Comparison of ENCODE assay signal across 8 mouse cellular contexts in genomic region chr15:102002646-102003488, GRCm38 (mm10). TPM values are rescaled to one million over a fixed set of nuclear protein-coding genes. Genes with fewer than 3 reads are reported as not detected.
DNase-seq lines count a peak whose midpoint lies in the region; ATAC-seq and TF ChIP-seq lines count a peak whose summit lies in the region.

No protein-coding gene starts in this region.

- TF ChIP-seq POLR2A in liver, adult 2 months (IDR thresholded peaks at IDR 0.05; ENCODE audit: extremely low read depth, insufficient read depth, low read length), result no peak

- H3K36me3 ChIP-seq in forebrain, embryonic 10.5 days (replicated peaks), result no peaks in the 10 kb centered on the region
- no peaks in the 10 kb centered on the region for H3K36me3 ChIP-seq in hindbrain, embryonic 14.5 days (replicated peaks; ENCODE audit: control insufficient read depth, insufficient read depth)
- H3K36me3 ChIP-seq in liver, adult 2 months (ENCODE audit: control insufficient read depth, insufficient read depth, low read length), result peaks cover 18% of the 10 kb centered on the region
- no peaks in the 10 kb centered on the region for H3K36me3 ChIP-seq in midbrain, embryonic 15.5 days (replicated peaks)

- no peaks in the 10 kb centered on the region for H3K79me2 ChIP-seq in liver, adult 2 months (ENCODE audit: control insufficient read depth, insufficient read depth, low read length)

- H3K27ac ChIP-seq in forebrain, embryonic 10.5 days, result peak overlapping the region; percentile 82
- H3K27ac ChIP-seq in hindbrain, embryonic 14.5 days, result no peak overlapping the region
- H3K27ac ChIP-seq in liver, adult 2 months (replicated peaks; ENCODE audit: insufficient read depth, low read depth, low read length), result peak overlapping the region; percentile 72
- no peak overlapping the region for H3K27ac ChIP-seq in midbrain, embryonic 15.5 days

- DNase-seq in urinary bladder, postnatal 14 days (ENCODE audit: low spot score), result peak; percentile 79
- no peak for DNase-seq in urinary bladder, adult 2 months (ENCODE audit: low spot score)
- DNase-seq in forebrain, embryonic 10.5 days (ENCODE audit: extremely low spot score, low spot score), result peak; percentile 78
- DNase-seq in hindbrain, embryonic 14.5 days (ENCODE audit: low spot score), result no peak
- DNase-seq in liver, adult 2 months (ENCODE audit: extremely low read depth, low read depth, low spot score), result peak; percentile 97
- DNase-seq in left cerebral cortex, postnatal 25 days (ENCODE audit: low spot score in 2 of 2), result no peak
- no peak for DNase-seq in layer of hippocampus, postnatal 14 days (ENCODE audit: low spot score in 2 of 2)

- peak overlapping the region; percentile 42; the same call in 1 of the 2 replicates for H3K9ac ChIP-seq in hindbrain, embryonic 14.5 days
- peak overlapping the region; percentile 60 for H3K9ac ChIP-seq in liver, adult 2 months (ENCODE audit: low read depth, low read length)
- H3K9ac ChIP-seq in midbrain, embryonic 15.5 days, result no peak overlapping the region

- peak overlapping the region; percentile 53 for H3K4me3 ChIP-seq in forebrain, embryonic 10.5 days
- peak overlapping the region; percentile 14 for H3K4me3 ChIP-seq in hindbrain, embryonic 14.5 days (replicated peaks; ENCODE audit: low read length)
- H3K4me3 ChIP-seq in liver, adult 2 months (ENCODE audit: insufficient read depth, low read depth, low read length), result peak overlapping the region; percentile 78
- peak overlapping the region; percentile 12; the same call in 1 of the 2 replicates for H3K4me3 ChIP-seq in midbrain, embryonic 15.5 days

- peaks cover 50% of the 10 kb centered on the region for H3K4me1 ChIP-seq in forebrain, embryonic 10.5 days
- peaks cover 21% of the 10 kb centered on the region for H3K4me1 ChIP-seq in hindbrain, embryonic 14.5 days (replicated peaks; ENCODE audit: control insufficient read depth, insufficient read depth, low read length)
- peaks cover 4% of the 10 kb centered on the region; the same call in 1 of the 2 replicates for H3K4me1 ChIP-seq in liver, adult 2 months (ENCODE audit: control insufficient read depth, insufficient read depth, low read length)
- H3K4me1 ChIP-seq in midbrain, embryonic 15.5 days, result peaks cover 8% of the 10 kb centered on the region

- H3K9me3 ChIP-seq in forebrain, embryonic 10.5 days, result no peaks in the 10 kb centered on the region
- no peaks in the 10 kb centered on the region for H3K9me3 ChIP-seq in hindbrain, embryonic 14.5 days (ENCODE audit: control insufficient read depth, low read length)
- no peaks in the 10 kb centered on the region for H3K9me3 ChIP-seq in midbrain, embryonic 15.5 days

- H3K27me3 ChIP-seq in forebrain, embryonic 10.5 days (ENCODE audit: poor library complexity, severe bottlenecking), result peaks cover 92% of the 10 kb centered on the region
- H3K27me3 ChIP-seq in hindbrain, embryonic 14.5 days (ENCODE audit: control insufficient read depth, insufficient read depth, low read length), result peaks cover 54% of the 10 kb centered on the region
- no peaks in the 10 kb centered on the region for H3K27me3 ChIP-seq in liver, adult 2 months (ENCODE audit: control insufficient read depth, insufficient read depth, low read length)
- H3K27me3 ChIP-seq in midbrain, embryonic 15.5 days (replicated peaks), result peaks cover 64% of the 10 kb centered on the region

- peak overlapping the region; percentile 47 for H3K4me2 ChIP-seq in hindbrain, embryonic 14.5 days (replicated peaks)
- H3K4me2 ChIP-seq in midbrain, embryonic 15.5 days, result peak overlapping the region; percentile 45

- intact Hi-C loops in left cerebral cortex, postnatal 25 days (cut with DNase I), result no loop called here

- no peak for TF ChIP-seq CTCF in liver, adult 2 months (IDR thresholded peaks at IDR 0.05; ENCODE audit: low read depth, low read length)

- ATAC-seq in hindbrain, embryonic 14.5 days (ENCODE audit: low FRiP score), result no peak
- ATAC-seq in midbrain, embryonic 15.5 days (replicated peaks), result no peak

- 2% methylated on average over 34 of the region's 34 CpGs for WGBS in forebrain, embryonic 10.5 days
- 3% methylated on average over 34 of the region's 34 CpGs for WGBS in hindbrain, embryonic 14.5 days
- 3% methylated on average over 34 of the region's 34 CpGs for WGBS in liver, adult 2 months
- 4% methylated on average over 34 of the region's 34 CpGs for WGBS in midbrain, embryonic 15.5 days

RNA-seq across cellular contexts. Expression of gene Krt8, which starts 1.4 kb away (rescaled TPM):
- 382 and 417 TPM in 2 replicates for polyA plus RNA-seq in urinary bladder, adult 2 months (2012; rRNA removed)
- polyA plus RNA-seq in forebrain, embryonic 10.5 days (2016; fragmentation: Nextera tagmentation; extraction: Ambion mirVana), result 32.6 and 35.6 TPM in 2 replicates
- 4.1 and 6.8 TPM in 2 replicates for polyA plus RNA-seq in hindbrain, embryonic 14.5 days (2014; fragmentation: Nextera tagmentation; extraction: Ambion mirVana)
- 240 and 251 TPM in 2 replicates for total RNA-seq in liver, adult 2 months (2014; rRNA removed)
- 155 and 168 TPM in 2 replicates for polyA plus RNA-seq in liver, adult 2 months (2012; rRNA removed)
- 1.8 and 2.0 TPM in 2 replicates for polyA plus RNA-seq in midbrain, embryonic 15.5 days (2015; fragmentation: Nextera tagmentation; extraction: Ambion mirVana)
- total RNA-seq in left cerebral cortex, postnatal 25 days (2021), result under 1 TPM in 1 of 2 experiments, not detected in 1; 0.32 TPM
- total RNA-seq in layer of hippocampus, postnatal 14 days (2021), result 1 to 10 TPM in 1 of 2 experiments, under 1 TPM in 1; 0.31 to 1.6 TPM

RNA-seq across cellular contexts. Expression of gene Krt18, which starts 25.1 kb away (rescaled TPM):
- polyA plus RNA-seq in urinary bladder, adult 2 months (2012; rRNA removed), result 642 and 655 TPM in 2 replicates
- 34.4 and 37.1 TPM in 2 replicates for polyA plus RNA-seq in forebrain, embryonic 10.5 days (2016; fragmentation: Nextera tagmentation; extraction: Ambion mirVana)
- polyA plus RNA-seq in hindbrain, embryonic 14.5 days (2014; fragmentation: Nextera tagmentation; extraction: Ambion mirVana), result 8.6 and 15.7 TPM in 2 replicates
- total RNA-seq in liver, adult 2 months (2014; rRNA removed), result 255 and 258 TPM in 2 replicates
- 110 and 124 TPM in 2 replicates for polyA plus RNA-seq in liver, adult 2 months (2012; rRNA removed)
- 3.3 and 4.4 TPM in 2 replicates for polyA plus RNA-seq in midbrain, embryonic 15.5 days (2015; fragmentation: Nextera tagmentation; extraction: Ambion mirVana)
- total RNA-seq in left cerebral cortex, postnatal 25 days (2021), result under 1 TPM in 1 of 2 experiments, not detected in 1; 0.69 TPM
- 1 to 10 TPM in 1 of 2 experiments, under 1 TPM in 1; 0.45 to 3.4 TPM for total RNA-seq in layer of hippocampus, postnatal 14 days (2021)

RNA-seq across cellular contexts. Expression of gene Krt78, which starts 48.8 kb away (rescaled TPM):
- 2.1 and 3.0 TPM in 2 replicates for polyA plus RNA-seq in urinary bladder, adult 2 months (2012; rRNA removed)
- polyA plus RNA-seq in forebrain, embryonic 10.5 days (2016; fragmentation: Nextera tagmentation; extraction: Ambion mirVana), result not detected in 2 replicates
- polyA plus RNA-seq in hindbrain, embryonic 14.5 days (2014; fragmentation: Nextera tagmentation; extraction: Ambion mirVana), result 0.07 TPM in 1 of 2 replicates, not detected in the other
- not detected in 2 replicates for total RNA-seq in liver, adult 2 months (2014; rRNA removed)
- not detected in 2 replicates for polyA plus RNA-seq in liver, adult 2 months (2012; rRNA removed)
- not detected in 2 replicates for polyA plus RNA-seq in midbrain, embryonic 15.5 days (2015; fragmentation: Nextera tagmentation; extraction: Ambion mirVana)
- not detected for total RNA-seq in left cerebral cortex, postnatal 25 days (2021)
- total RNA-seq in layer of hippocampus, postnatal 14 days (2021), result not detected

Comparison
In these comparisons a context has a peak if more than half of its experiments do, and no peak if none do; other contexts are left out.
1. DNase-seq: peak in urinary bladder, postnatal 14 days (single experiment), forebrain, embryonic 10.5 days (single experiment) and liver, adult 2 months (single experiment); none in urinary bladder, adult 2 months (single experiment), hindbrain, embryonic 14.5 days (single experiment), left cerebral cortex, postnatal 25 days (0 of 2) and layer of hippocampus, postnatal 14 days (0 of 2).
2. H3K27ac ChIP-seq: peak in forebrain, embryonic 10.5 days (single experiment) and liver, adult 2 months (single experiment); none in hindbrain, embryonic 14.5 days (single experiment) and midbrain, embryonic 15.5 days (single experiment).
3. H3K4me3 ChIP-seq: peak in every context shown above with its lines; median percentile 78 in liver, adult 2 months; 53 in forebrain, embryonic 10.5 days; 14 in hindbrain, embryonic 14.5 days; 12 in midbrain, embryonic 15.5 days.